ENCODE assay signal across 28 mouse cellular contexts in the genomic region with DNA sequence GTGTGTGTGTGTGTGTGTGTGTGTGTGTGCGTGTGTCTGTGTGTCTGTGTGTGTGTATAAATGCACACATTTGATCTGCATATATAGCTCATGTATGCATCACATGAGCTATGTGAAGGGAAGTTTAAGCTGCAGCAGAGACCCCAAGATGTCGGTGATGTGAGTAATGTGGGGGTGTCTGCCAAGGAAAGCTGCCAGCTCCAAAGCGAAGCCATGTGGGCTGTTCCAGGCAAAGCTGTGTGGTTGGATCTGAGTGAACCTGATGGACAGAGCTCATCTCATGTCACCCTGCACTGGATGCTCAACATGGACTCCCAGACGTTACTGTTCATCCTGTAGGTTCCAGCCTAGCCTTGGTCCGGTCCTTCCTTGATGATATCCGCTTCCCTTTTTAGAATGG.
DNase-seq lines count a peak whose midpoint lies in the region; ATAC-seq lines count a peak whose summit lies in the region.
"Had no signal": no experiment of that assay in that cellular context is flagged by ENCODE, and none has a peak within 500 bp of the region (broad histone marks: within the 10 kb centered on the region; RNA-seq: fewer than 3 reads in every experiment).

No protein-coding gene starts in this region.

- H3K36me3 ChIP-seq in embryonic facial prominence, embryonic 15.5 days, result no peaks in the 10 kb centered on the region
- no peaks in the 10 kb centered on the region for H3K36me3 ChIP-seq in embryonic facial prominence, embryonic 10.5 days (replicated peaks)
- H3K36me3 ChIP-seq: embryonic facial prominence, embryonic 12.5 days; forebrain, embryonic 12.5 days; heart, embryonic 10.5 days; limb, embryonic 12.5 days; liver, embryonic 12.5 days; midbrain, embryonic 10.5 days; stomach, embryonic 15.5 days had no signal

- 82% methylated on average over 6 of the region's 6 CpGs for WGBS in embryonic facial prominence, embryonic 15.5 days
- WGBS in embryonic facial prominence, embryonic 10.5 days, result 90% methylated on average over 6 of the region's 6 CpGs

- H3K9ac ChIP-seq in embryonic facial prominence, embryonic 15.5 days, result no peak overlapping the region
- H3K9ac ChIP-seq: embryonic facial prominence, embryonic 12.5 days; forebrain, embryonic 12.5 days; hindbrain, embryonic 14.5 days; limb, embryonic 12.5 days; liver, embryonic 12.5 days; stomach, embryonic 15.5 days had no signal

- no peaks in the 10 kb centered on the region for H3K9me3 ChIP-seq in embryonic facial prominence, embryonic 15.5 days (replicated peaks)
- no peaks in the 10 kb centered on the region for H3K9me3 ChIP-seq in embryonic facial prominence, embryonic 10.5 days
- H3K9me3 ChIP-seq: embryonic facial prominence, embryonic 12.5 days; forebrain, embryonic 12.5 days; heart, embryonic 10.5 days; limb, embryonic 12.5 days; liver, embryonic 12.5 days; midbrain, embryonic 10.5 days; stomach, embryonic 15.5 days had no signal

- DNase-seq in embryonic facial prominence, embryonic 10.5 days (ENCODE audit: low spot score), result no peak
- peak; percentile 49 for DNase-seq in layer of hippocampus, adult 11-12 months (ENCODE audit: low spot score)
- DNase-seq in layer of hippocampus, postnatal 14 days (ENCODE audit: low spot score in 2 of 2), result no peak
- peak; percentile 63 to 74 for DNase-seq in right cerebral cortex, adult 2 months (ENCODE audit: low spot score in 2 of 2)
- no peak for DNase-seq in right cerebral cortex, postnatal 4 days
- no peak for DNase-seq in spleen, postnatal 36 days (ENCODE audit: low spot score in 2 of 2)
- DNase-seq in embryo, embryonic 10 days (ENCODE audit: low spot score), result no peak
- DNase-seq: adrenal gland, postnatal 36 days; cerebellum, adult 18-20 months; heart, postnatal 4 days; kidney, adult 18-20 months; kidney, postnatal 4 days; lung, adult 18-20 months; lung, postnatal 10 days; thymus, adult 18-20 months; thymus, postnatal 36 days had no signal

- H3K27me3 ChIP-seq in embryonic facial prominence, embryonic 15.5 days, result no peaks in the 10 kb centered on the region
- H3K27me3 ChIP-seq in embryonic facial prominence, embryonic 10.5 days (replicated peaks; ENCODE audit: low read depth, poor library complexity, severe bottlenecking), result no peaks in the 10 kb centered on the region
- H3K27me3 ChIP-seq: embryonic facial prominence, embryonic 12.5 days; forebrain, embryonic 12.5 days; limb, embryonic 12.5 days; liver, embryonic 12.5 days; stomach, embryonic 15.5 days had no signal

- H3K4me1 ChIP-seq in embryonic facial prominence, embryonic 15.5 days, result peaks cover 35% of the 10 kb centered on the region
- peaks cover 20% of the 10 kb centered on the region for H3K4me1 ChIP-seq in embryonic facial prominence, embryonic 10.5 days
- H3K4me1 ChIP-seq: embryonic facial prominence, embryonic 12.5 days had no signal

- H3K27ac ChIP-seq in embryonic facial prominence, embryonic 15.5 days (replicated peaks), result 0 out of 2 replicates have a peak overlapping the region, but pooled peaks have one; percentile 4
- no peak overlapping the region for H3K27ac ChIP-seq in embryonic facial prominence, embryonic 10.5 days (replicated peaks)
- H3K27ac ChIP-seq: embryonic facial prominence, embryonic 12.5 days; forebrain, embryonic 12.5 days; heart, embryonic 10.5 days; hindbrain, embryonic 14.5 days; limb, embryonic 12.5 days; liver, embryonic 12.5 days; midbrain, embryonic 10.5 days; stomach, embryonic 15.5 days had no signal

- no peak overlapping the region for H3K4me2 ChIP-seq in embryonic facial prominence, embryonic 15.5 days (replicated peaks)
- H3K4me2 ChIP-seq: embryonic facial prominence, embryonic 12.5 days; forebrain, embryonic 12.5 days; hindbrain, embryonic 14.5 days; limb, embryonic 12.5 days; liver, embryonic 12.5 days; stomach, embryonic 15.5 days had no signal

- no peak overlapping the region for H3K4me3 ChIP-seq in embryonic facial prominence, embryonic 15.5 days (replicated peaks)
- H3K4me3 ChIP-seq in embryonic facial prominence, embryonic 10.5 days, result no peak overlapping the region
- H3K4me3 ChIP-seq: embryonic facial prominence, embryonic 12.5 days; erythroblast, embryonic 14.5 days; forebrain, embryonic 12.5 days; heart, embryonic 10.5 days; limb, embryonic 12.5 days; liver, embryonic 12.5 days; midbrain, embryonic 10.5 days; stomach, embryonic 15.5 days had no signal

- ATAC-seq in embryonic facial prominence, embryonic 15.5 days (ENCODE audit: insufficient number of reproducible peaks, low FRiP score, low TSS enrichment, low read depth), result no peak
- ATAC-seq: CD4-positive, CD25-positive, alpha-beta regulatory T cell, adult 4 months; inflammation-experienced regulatory T-cells, adult 6 months; liver, embryonic 12.5 days had no signal

Comparison
In these comparisons a context has a peak if more than half of its experiments do, and no peak if none do; other contexts are left out.
1. DNase-seq: peak in layer of hippocampus, adult 11-12 months (single experiment) and right cerebral cortex, adult 2 months (2 of 2); none in embryonic facial prominence, embryonic 10.5 days (single experiment), layer of hippocampus, postnatal 14 days (0 of 2), right cerebral cortex, postnatal 4 days (single experiment), spleen, postnatal 36 days (0 of 2) and embryo, embryonic 10 days (single experiment).